Comparison of ENCODE assay signal across 14 mouse cellular contexts in the genomic region with DNA sequence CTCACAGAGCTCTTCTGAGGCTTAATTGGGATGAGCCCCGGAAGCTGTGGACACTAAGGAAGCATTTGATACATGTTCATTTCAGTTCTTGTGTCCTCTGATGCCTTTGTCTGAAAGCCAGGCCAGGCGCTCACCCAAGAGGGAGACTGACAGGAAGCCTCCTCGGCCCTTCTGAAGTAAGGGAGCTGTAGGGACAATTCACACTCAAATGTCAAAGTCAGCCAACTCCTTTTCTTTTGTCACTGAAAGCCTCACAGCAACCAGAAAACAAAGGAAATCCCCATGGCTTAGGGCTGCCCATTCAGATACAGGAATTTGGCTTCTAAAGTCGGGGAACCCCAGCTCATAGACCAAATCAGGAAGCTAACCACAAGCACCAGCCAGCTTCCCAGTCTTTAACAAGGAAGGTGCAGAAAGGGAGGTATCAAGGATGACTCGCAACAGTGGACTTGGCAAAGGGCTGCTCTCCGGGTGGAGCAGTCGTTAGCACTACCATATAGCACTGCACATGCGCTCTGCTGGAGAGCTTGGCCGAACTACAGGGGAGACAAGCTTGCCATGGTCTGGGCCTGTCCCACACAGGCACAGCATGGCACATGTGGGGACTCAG.
DNase-seq lines count a peak whose midpoint lies in the region; ATAC-seq and TF ChIP-seq lines count a peak whose summit lies in the region.
"Had no signal": no experiment of that assay in that cellular context is flagged by ENCODE, and none has a peak within 500 bp of the region (broad histone marks: within the 10 kb centered on the region; RNA-seq: fewer than 3 reads in every experiment).

No protein-coding gene starts in this region.

- H3K27me3 ChIP-seq in hindbrain, postnatal 0 days (ENCODE audit: insufficient read depth, low read length) = no peaks in the 10 kb centered on the region
- no peaks in the 10 kb centered on the region for H3K27me3 ChIP-seq in hindbrain, embryonic 12.5 days
- no peaks in the 10 kb centered on the region for H3K27me3 ChIP-seq in forebrain, embryonic 13.5 days
- H3K27me3 ChIP-seq: lung, embryonic 15.5 days had no signal

- ATAC-seq in hindbrain, postnatal 0 days = peak; percentile 65
- no peak for ATAC-seq in hindbrain, embryonic 12.5 days (ENCODE audit: low FRiP score)
- no peak for ATAC-seq in forebrain, embryonic 13.5 days

- H3K36me3 ChIP-seq in hindbrain, postnatal 0 days (ENCODE audit: insufficient read depth, low read length) = no peaks in the 10 kb centered on the region
- H3K36me3 ChIP-seq in hindbrain, embryonic 12.5 days = no peaks in the 10 kb centered on the region
- no peaks in the 10 kb centered on the region for H3K36me3 ChIP-seq in forebrain, embryonic 13.5 days (ENCODE audit: poor library complexity, severe bottlenecking)
- H3K36me3 ChIP-seq: forebrain, embryonic 10.5 days; heart, embryonic 13.5 days; limb, embryonic 12.5 days; lung, embryonic 15.5 days had no signal

- no peak overlapping the region for H3K4me2 ChIP-seq in hindbrain, postnatal 0 days (ENCODE audit: low read depth, low read length)
- H3K4me2 ChIP-seq in hindbrain, embryonic 12.5 days (replicated peaks) = no peak overlapping the region
- H3K4me2 ChIP-seq in forebrain, embryonic 13.5 days = no peak overlapping the region
- H3K4me2 ChIP-seq: heart, embryonic 13.5 days; limb, embryonic 12.5 days; lung, embryonic 15.5 days had no signal

- H3K27ac ChIP-seq in hindbrain, postnatal 0 days = no peak overlapping the region
- no peak overlapping the region for H3K27ac ChIP-seq in hindbrain, embryonic 12.5 days
- no peak overlapping the region for H3K27ac ChIP-seq in forebrain, embryonic 13.5 days
- H3K27ac ChIP-seq: forebrain, embryonic 10.5 days; heart, embryonic 13.5 days; limb, embryonic 12.5 days; lung, embryonic 15.5 days had no signal

- WGBS in hindbrain, postnatal 0 days = 42% methylated on average over 9 of the region's 9 CpGs
- WGBS in hindbrain, embryonic 12.5 days = 50% methylated on average over 9 of the region's 9 CpGs
- WGBS in forebrain, embryonic 13.5 days = 50% methylated on average over 9 of the region's 9 CpGs

- no peak overlapping the region for H3K4me3 ChIP-seq in hindbrain, postnatal 0 days (ENCODE audit: low read length)
- H3K4me3 ChIP-seq in hindbrain, embryonic 12.5 days = no peak overlapping the region
- no peak overlapping the region for H3K4me3 ChIP-seq in forebrain, embryonic 13.5 days
- H3K4me3 ChIP-seq: forebrain, embryonic 10.5 days; heart, embryonic 13.5 days; limb, embryonic 12.5 days; lung, embryonic 15.5 days had no signal

- no peaks in the 10 kb centered on the region for H3K9me3 ChIP-seq in hindbrain, postnatal 0 days (ENCODE audit: low read length)
- H3K9me3 ChIP-seq in hindbrain, embryonic 12.5 days (replicated peaks) = no peaks in the 10 kb centered on the region
- H3K9me3 ChIP-seq in forebrain, embryonic 13.5 days (replicated peaks) = no peaks in the 10 kb centered on the region
- H3K9me3 ChIP-seq: forebrain, embryonic 10.5 days; heart, embryonic 13.5 days; limb, embryonic 12.5 days; lung, embryonic 15.5 days had no signal

- no peak for TF ChIP-seq CTCF in hindbrain, postnatal 0 days (IDR thresholded peaks at IDR 0.05; ENCODE audit: low read depth)

- H3K9ac ChIP-seq in hindbrain, postnatal 0 days (replicated peaks; ENCODE audit: low read length) = no peak overlapping the region
- no peak overlapping the region for H3K9ac ChIP-seq in hindbrain, embryonic 12.5 days
- no peak overlapping the region for H3K9ac ChIP-seq in forebrain, embryonic 13.5 days
- H3K9ac ChIP-seq: heart, embryonic 13.5 days; limb, embryonic 12.5 days; lung, embryonic 15.5 days had no signal

- H3K4me1 ChIP-seq in hindbrain, postnatal 0 days (ENCODE audit: insufficient read depth, low read length) = no peaks in the 10 kb centered on the region
- no peaks in the 10 kb centered on the region for H3K4me1 ChIP-seq in hindbrain, embryonic 12.5 days
- no peaks in the 10 kb centered on the region for H3K4me1 ChIP-seq in forebrain, embryonic 13.5 days
- H3K4me1 ChIP-seq: heart, embryonic 13.5 days; limb, embryonic 12.5 days; lung, embryonic 15.5 days had no signal

- peak; percentile 13 for DNase-seq in adrenal gland, postnatal 10 days
- no peak for DNase-seq in adrenal gland, postnatal 4 days (ENCODE audit: low spot score in 2 of 2)
- DNase-seq in hindbrain, postnatal 0 days (ENCODE audit: low spot score) = peak; percentile 46
- DNase-seq in spleen, postnatal 36 days (ENCODE audit: low spot score in 2 of 2) = peak; percentile 1 to 10
- no peak for DNase-seq in spleen, postnatal 4 days (ENCODE audit: low spot score in 2 of 2)
- DNase-seq in skeletal muscle tissue, adult 2 months (ENCODE audit: low read depth, low spot score) = peak; percentile 25
- DNase-seq: embryo, embryonic 11 days; thymus, postnatal 4 days had no signal

Comparison
In these comparisons a context has a peak if more than half of its experiments do, and no peak if none do; other contexts are left out.
1. DNase-seq: peak in adrenal gland, postnatal 10 days (single experiment), hindbrain, postnatal 0 days (single experiment), spleen, postnatal 36 days (2 of 2) and skeletal muscle tissue, adult 2 months (single experiment); none in adrenal gland, postnatal 4 days (0 of 2) and spleen, postnatal 4 days (0 of 2).